Mouse (Mus musculus) lung, embryonic 16.5 days (tissue): ENCODE results near the gene Olfr485. TPM values are rescaled to one million over a fixed set of nuclear protein-coding genes. Genes with fewer than 3 reads are reported as not detected.
"Not testable (repeated sequence)": the region's sequence is repeated elsewhere in the genome, so short reads cannot be mapped to it uniquely, and the experiment has no call there.

Experiments
- ATAC-seq: fragments of 200-750 bp; cut with Nextera tagmentation; 2 replicates; pipeline ENCODE4 v1.8.0; 2017; ENCODE audit warnings: low read depth, mild to moderate bottlenecking, moderate library complexity
- H3K27ac ChIP-seq: fragments of 300-500 bp; sonication (generic); 2 replicates; pipeline ENCODE4 v1.5.1; 2014; ENCODE audit warnings: mild to moderate bottlenecking, control low read depth, low read length
- H3K27me3 ChIP-seq: fragments of 300-500 bp; sonication (generic); 2 replicates; pipeline ENCODE4 v1.6.1; 2014; ENCODE audit warnings: low read depth, low read length, mixed read lengths; ENCODE audit not compliant: control insufficient read depth, insufficient read depth
- H3K36me3 ChIP-seq: fragments of 300-500 bp; sonication (generic); 2 replicates; pipeline ENCODE4 v1.6.1; 2014; ENCODE audit warnings: low read length; ENCODE audit not compliant: control insufficient read depth, insufficient read depth
- H3K4me1 ChIP-seq: fragments of 300-500 bp; sonication (generic); replicated peaks from 2 replicates; pipeline ENCODE4 v1.6.1; 2014; ENCODE audit warnings: low read length, mixed read lengths; ENCODE audit not compliant: control insufficient read depth, insufficient read depth
- H3K4me2 ChIP-seq: fragments of 300-500 bp; sonication (generic); 2 replicates; pipeline ENCODE4 v1.6.1; 2014; ENCODE audit warnings: low read depth, low read length, control low read depth
- H3K4me3 ChIP-seq: fragments of 300-500 bp; sonication (generic); 2 replicates; pipeline ENCODE4 v1.5.1; 2014; ENCODE audit warnings: mild to moderate bottlenecking, low read length, control low read depth
- H3K9ac ChIP-seq: fragments of 300-500 bp; sonication (generic); 2 replicates; pipeline ENCODE4 v1.6.1; 2014; ENCODE audit warnings: low read length, control low read depth
- H3K9me3 ChIP-seq: fragments of 300-500 bp; sonication (generic); 2 replicates; pipeline ENCODE4 v1.6.1; 2016; ENCODE audit warnings: low read length; ENCODE audit not compliant: control insufficient read depth
- WGBS: fragments of 180-500 bp; shearing (Covaris S2); extraction: QIAGEN DNeasy Blood & Tissue Kit; methylation state at CpG from one replicate; pipeline ENCODE4 v1.1.7; 2014; 5-methylcytosine and 5-hydroxymethylcytosine counted together
- polyA plus RNA-seq: library from polyadenylated mRNA; unstranded; fragments of >200 nt; fragmentation: Nextera tagmentation; extraction: Ambion mirVana; gene quantifications from 2 replicates; pipeline ENCODE4 v1.2.1, GENCODE M21; 2015

Olfr485 gene
- not detected in 2 replicates for polyA plus RNA-seq

GRCm38 (mm10) chr7:108159771-108160170 is at the start of gene Olfr485:
TSS of gene Olfr485 (minus strand) at chr7:108159871.
- Histone ChIP-seq H3K36me3 (no peaks in the 10 kb centered on the region), H3K4me1 (no peaks in the 10 kb centered on the region), H3K9me3 (no peaks in the 10 kb centered on the region)

GRCm38 (mm10) chr7:108196938-108197337 is 37.3 kb upstream of the Olfr485 start:
- H3K27ac ChIP-seq = no peak overlapping the region
- H3K9ac ChIP-seq = no peak overlapping the region
- no peaks in the 10 kb centered on the region for H3K4me1 ChIP-seq
- no peak overlapping the region for H3K4me2 ChIP-seq
- no peak overlapping the region for H3K4me3 ChIP-seq
- H3K36me3 ChIP-seq = no peaks in the 10 kb centered on the region
- ATAC-seq = no peak
- no peaks in the 10 kb centered on the region for H3K27me3 ChIP-seq
- WGBS = 71% methylated on average over 6 of the region's 6 CpGs
- H3K9me3 ChIP-seq = no peaks in the 10 kb centered on the region

More at GRCm38 (mm10) chr7:108159771-108160170, at the start of gene Olfr485:
- ATAC-seq = no peak
- Histone ChIP-seq H3K9ac (no peak within 1 kb of the TSS), H3K4me3 (no peak within 1 kb of the TSS), H3K4me2 (no peak within 1 kb of the TSS), H3K27ac (no peak within 1 kb of the TSS), H3K27me3 (no peaks in the 10 kb centered on the region)

- H3K36me3 ChIP-seq, H3K4me3 ChIP-seq, H3K9ac ChIP-seq, H3K4me2 ChIP-seq, H3K27me3 ChIP-seq, H3K27ac ChIP-seq, H3K4me1 ChIP-seq, ATAC-seq, H3K9me3 ChIP-seq: not testable (repeated sequence)
- WGBS = 54% methylated on average over 3 of the region's 3 CpGs
Measured at GRCm38 (mm10) chr7:108196337-108196736, 36.7 kb upstream of the Olfr485 start.

GRCm38 (mm10) chr7:108192714-108193113 is 33.0 kb upstream of the Olfr485 start:
- ATAC-seq, H3K4me3 ChIP-seq, H3K36me3 ChIP-seq, H3K9me3 ChIP-seq, H3K27me3 ChIP-seq, H3K4me1 ChIP-seq, H3K27ac ChIP-seq, H3K4me2 ChIP-seq, H3K9ac ChIP-seq: not testable (repeated sequence)
- WGBS = 63% methylated on average over 1 of the region's 1 CpGs

- H3K27ac ChIP-seq, ATAC-seq, H3K4me2 ChIP-seq, H3K4me1 ChIP-seq, H3K4me3 ChIP-seq, H3K9ac ChIP-seq, H3K27me3 ChIP-seq, H3K9me3 ChIP-seq, H3K36me3 ChIP-seq: not testable (repeated sequence)
- WGBS = 62% methylated on average over 2 of the region's 2 CpGs
Measured at GRCm38 (mm10) chr7:108191196-108191595, 31.5 kb upstream of the Olfr485 start.

GRCm38 (mm10) chr7:108185237-108185636 is 25.6 kb upstream of the Olfr485 start:
- ATAC-seq = not testable (repeated sequence)
- WGBS = 75% methylated on average over 2 of the region's 2 CpGs

GRCm38 (mm10) chr7:108184401-108184800 is 24.7 kb upstream of the Olfr485 start:
- not testable (repeated sequence) for H3K27me3 ChIP-seq, ATAC-seq, H3K9ac ChIP-seq, H3K4me1 ChIP-seq, H3K4me3 ChIP-seq, H3K4me2 ChIP-seq, H3K36me3 ChIP-seq, H3K27ac ChIP-seq, H3K9me3 ChIP-seq
- WGBS = 81% methylated on average over 3 of the region's 3 CpGs

More at GRCm38 (mm10) chr7:108185237-108185636, 25.6 kb upstream of the Olfr485 start:
- not testable (repeated sequence) for H3K4me1 ChIP-seq, H3K4me2 ChIP-seq, H3K27me3 ChIP-seq, H3K27ac ChIP-seq, H3K9me3 ChIP-seq, H3K9ac ChIP-seq, H3K36me3 ChIP-seq, H3K4me3 ChIP-seq

- not testable (repeated sequence) for H3K4me2 ChIP-seq, H3K36me3 ChIP-seq, H3K27me3 ChIP-seq, H3K27ac ChIP-seq, H3K4me3 ChIP-seq, H3K9ac ChIP-seq, H3K4me1 ChIP-seq, H3K9me3 ChIP-seq, ATAC-seq
- 82% methylated on average over 1 of the region's 1 CpGs for WGBS
Measured at GRCm38 (mm10) chr7:108172642-108173041, 13.0 kb upstream of the Olfr485 start, which contains the start of gene Olfr486. TSS of gene Olfr486 (minus strand) at chr7:108172742.

- Histone ChIP-seq H3K36me3 (no peaks in the 10 kb centered on the region), H3K4me2 (no peak within 1 kb of the TSS), H3K9ac (no peak within 1 kb of the TSS), H3K27me3 (no peaks in the 10 kb centered on the region), H3K4me3 (no peak within 1 kb of the TSS), H3K4me1 (no peaks in the 10 kb centered on the region), H3K27ac (no peak within 1 kb of the TSS), H3K9me3 (no peaks in the 10 kb centered on the region)
- ATAC-seq = no peak
Measured at GRCm38 (mm10) chr7:108127349-108127748, 32.3 kb downstream of the Olfr485 start, which contains the start of gene Olfr484. TSS of gene Olfr484 (minus strand) at chr7:108127449.

- Histone ChIP-seq H3K4me1 (no peaks in the 10 kb centered on the region), H3K27ac (no peak overlapping the region), H3K36me3 (no peaks in the 10 kb centered on the region), H3K9ac (no peak overlapping the region), H3K9me3 (no peaks in the 10 kb centered on the region), H3K4me2 (no peak overlapping the region), H3K27me3 (no peaks in the 10 kb centered on the region), H3K4me3 (no peak overlapping the region)
- ATAC-seq = no peak
- whole genome bisulfite sequencing = 48% methylated on average over 1 of the region's 1 CpGs
Measured at GRCm38 (mm10) chr7:108121416-108121815, 38.3 kb downstream of the Olfr485 start.
